Mouse (Mus musculus) megakaryocyte, embryonic 14.5 days (primary cell): ENCODE results near the gene Kcnab1.

Experiments
- FLI1 ChIP-seq: IDR thresholded peaks from 2 replicates; pipeline ENCODE4 v1.6.1; 2012; ENCODE audit warnings: low read length, inconsistent platforms, mixed read lengths
- GATA1 ChIP-seq: IDR thresholded peaks from 3 replicates; pipeline ENCODE4 v1.6.1; 2012; ENCODE audit warnings: mixed read lengths, low read length, inconsistent platforms, borderline replicate concordance

DNA sequence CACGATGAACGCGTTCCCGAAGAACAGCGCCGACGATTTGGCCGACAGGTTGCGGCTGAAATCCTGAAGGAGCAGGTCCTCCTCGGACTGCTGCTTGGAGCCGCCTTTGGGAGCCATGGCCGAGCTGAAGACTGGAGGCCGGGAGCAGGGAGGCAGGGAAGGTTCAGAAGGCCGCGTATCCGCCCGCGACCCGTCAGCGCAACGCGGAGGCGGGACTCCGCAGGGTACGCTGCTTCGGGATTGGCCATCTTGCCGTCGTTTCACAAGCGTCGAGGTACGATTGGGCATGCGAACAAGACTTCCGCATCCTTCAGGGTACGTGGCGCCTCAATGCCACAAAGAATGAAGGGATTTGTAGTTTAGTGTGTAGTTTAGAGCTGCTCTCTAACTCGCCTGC, 283.2 kb downstream of the Kcnab1 start, which contains the start of gene Ssr3:
- TF ChIP-seq GATA1, result no peak
- TF ChIP-seq FLI1, result no peak
